Mouse (Mus musculus) forebrain, embryonic 16.5 days (tissue): Measurements from ENCODE around the gene Bag2. TPM values are rescaled to one million over a fixed set of nuclear protein-coding genes. Genes with fewer than 3 reads are reported as not detected.

Experiments
- ATAC-seq: fragments of 200-750 bp; cut with Nextera tagmentation; 2 replicates; pipeline ENCODE4 v1.8.0; 2017; ENCODE audit warnings: mild to moderate bottlenecking, moderate library complexity
- H3K27ac ChIP-seq: fragments of 300-500 bp; sonication (generic); 2 replicates; pipeline ENCODE4 v1.5.1; 2014; ENCODE audit warnings: low read length, control low read depth
- H3K27me3 ChIP-seq: fragments of 300-500 bp; sonication (generic); replicated peaks from 2 replicates; pipeline ENCODE4 v1.6.1; 2014; ENCODE audit warnings: low read length; ENCODE audit not compliant: control insufficient read depth, insufficient read depth
- H3K36me3 ChIP-seq: fragments of 300-500 bp; sonication (generic); 2 replicates; pipeline ENCODE4 v1.6.1; 2014; ENCODE audit not compliant: control insufficient read depth, insufficient read depth
- H3K4me1 ChIP-seq: fragments of 300-500 bp; sonication (generic); replicated peaks from 2 replicates; pipeline ENCODE4 v1.6.1; 2014; ENCODE audit warnings: low read length; ENCODE audit not compliant: control insufficient read depth, insufficient read depth
- H3K4me2 ChIP-seq: fragments of 300-500 bp; sonication (generic); 2 replicates; pipeline ENCODE4 v1.6.1; 2014; ENCODE audit warnings: mild to moderate bottlenecking, low read length, control low read depth
- H3K4me3 ChIP-seq: fragments of 300-500 bp; sonication (generic); replicated peaks from 2 replicates; pipeline ENCODE4 v1.5.1; 2014; ENCODE audit warnings: mild to moderate bottlenecking, low read length, control low read depth
- H3K9ac ChIP-seq: fragments of 300-500 bp; sonication (generic); replicated peaks from 2 replicates; pipeline ENCODE4 v1.6.1; 2014; ENCODE audit warnings: low read depth, low read length, control low read depth
- H3K9me3 ChIP-seq: fragments of 300-500 bp; sonication (generic); 2 replicates; pipeline ENCODE4 v1.6.1; 2016; ENCODE audit warnings: low read length; ENCODE audit not compliant: control insufficient read depth
- WGBS: fragments of 180-500 bp; shearing (Covaris S2); extraction: QIAGEN DNeasy Blood & Tissue Kit; methylation state at CpG from one replicate; pipeline ENCODE4 v1.1.7; 2014; 5-methylcytosine and 5-hydroxymethylcytosine counted together
- polyA plus RNA-seq: library from polyadenylated mRNA; unstranded; fragments of >200 nt; fragmentation: Nextera tagmentation; extraction: Ambion mirVana; gene quantifications from 2 replicates; pipeline ENCODE4 v1.2.1, GENCODE M21; 2015

The Bag2 gene
- polyA plus RNA-seq = 25.9 and 27.7 TPM in 2 replicates

DNA sequence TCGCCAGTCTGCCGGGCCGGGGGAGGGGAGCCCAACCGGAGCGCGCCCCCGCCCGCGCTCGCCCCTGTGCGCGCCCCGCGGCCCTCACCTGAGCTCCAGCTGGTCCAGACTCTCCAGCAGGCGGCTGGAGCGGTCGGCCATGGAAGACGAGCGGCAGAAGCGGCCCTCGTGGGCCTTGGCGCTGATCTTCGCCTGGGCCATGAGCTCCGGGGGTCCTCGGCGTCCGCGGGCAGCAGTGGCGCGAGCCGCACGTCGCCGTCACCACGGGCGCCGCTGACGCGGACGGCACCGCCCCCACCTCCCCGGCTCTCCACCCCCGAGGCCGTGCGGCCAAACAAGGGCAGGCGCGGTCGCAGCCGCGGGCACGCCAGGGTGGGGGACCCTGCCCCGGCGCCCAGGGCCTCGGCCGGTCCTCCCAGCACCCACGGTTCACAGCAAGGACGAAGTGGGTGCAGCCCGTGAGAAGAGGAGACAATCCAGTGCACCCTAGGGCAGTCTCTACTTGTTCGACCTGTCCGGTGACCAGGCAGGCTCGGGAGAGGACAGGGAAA lies at the start of gene Bag2:
Gene Bag2 (minus strand): TSS at position 305 of the 551 bp plus-strand sequence.
- peak within 1 kb of the TSS; percentile 95 for H3K4me2 ChIP-seq
- ATAC-seq = peak; percentile 83
- H3K4me1 ChIP-seq = peaks cover 22% of the 10 kb centered on the region
- no peaks in the 10 kb centered on the region for H3K36me3 ChIP-seq
- WGBS = under 1% methylated on average over 58 of the region's 61 CpGs
- no peaks in the 10 kb centered on the region for H3K27me3 ChIP-seq
- no peak within 1 kb of the TSS for H3K27ac ChIP-seq
- peak within 1 kb of the TSS; percentile 86 for H3K9ac ChIP-seq
- H3K9me3 ChIP-seq = no peaks in the 10 kb centered on the region
- H3K4me3 ChIP-seq = peak within 1 kb of the TSS; percentile 80

DNA sequence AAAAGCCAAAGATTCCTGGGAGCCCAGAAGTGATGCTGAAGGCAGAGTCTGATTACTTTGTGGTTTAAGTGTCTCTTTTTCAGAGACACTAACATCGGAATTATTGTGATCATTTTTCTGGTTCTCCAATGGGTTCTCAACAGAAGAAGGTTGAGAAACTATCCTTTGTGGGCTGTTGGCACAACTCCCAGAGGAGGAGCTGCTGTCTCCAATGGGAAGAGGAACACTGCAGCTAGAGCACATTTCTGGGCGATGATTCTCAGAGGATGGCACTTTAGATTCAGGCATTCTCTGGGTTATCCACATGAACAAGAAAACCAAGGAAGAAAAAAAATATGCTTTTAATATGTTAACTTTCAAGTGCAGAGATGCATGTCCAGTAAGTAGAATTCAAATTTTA lies 45.7 kb upstream of the Bag2 start:
- Histone ChIP-seq H3K27ac (no peak overlapping the region), H3K27me3 (no peaks in the 10 kb centered on the region), H3K4me1 (no peaks in the 10 kb centered on the region), H3K9me3 (no peaks in the 10 kb centered on the region), H3K9ac (no peak overlapping the region), H3K4me2 (no peak overlapping the region), H3K36me3 (peaks cover 43% of the 10 kb centered on the region), H3K4me3 (no peak overlapping the region)
- WGBS = 100% methylated on average over 2 of the region's 2 CpGs
- ATAC-seq = no peak

DNA sequence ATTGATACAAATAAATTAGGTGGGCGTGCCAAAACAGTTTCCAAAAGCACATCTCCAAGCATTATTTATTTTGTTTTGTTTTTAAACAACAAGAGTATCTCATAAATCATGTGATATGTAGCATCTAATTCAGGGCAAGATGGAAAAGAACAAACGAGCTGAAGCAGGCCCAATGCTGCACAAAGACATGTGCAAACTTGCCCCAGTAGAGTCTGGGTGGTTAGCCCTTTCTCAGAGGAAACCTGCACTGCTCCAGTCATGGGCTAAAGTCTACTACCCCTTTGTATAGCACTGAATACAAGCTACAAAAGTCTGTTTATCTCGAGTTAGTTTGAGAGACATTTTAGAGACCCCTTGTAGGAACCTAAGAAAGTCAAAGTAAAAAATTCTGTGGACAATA lies 42.0 kb upstream of the Bag2 start:
- WGBS = 79% methylated on average over 3 of the region's 3 CpGs
- Histone ChIP-seq H3K4me1 (no peaks in the 10 kb centered on the region), H3K9me3 (no peaks in the 10 kb centered on the region), H3K27ac (no peak overlapping the region), H3K9ac (no peak overlapping the region), H3K27me3 (no peaks in the 10 kb centered on the region), H3K36me3 (peaks cover 38% of the 10 kb centered on the region), H3K4me2 (no peak overlapping the region), H3K4me3 (no peak overlapping the region)
- no peak for ATAC-seq

DNA sequence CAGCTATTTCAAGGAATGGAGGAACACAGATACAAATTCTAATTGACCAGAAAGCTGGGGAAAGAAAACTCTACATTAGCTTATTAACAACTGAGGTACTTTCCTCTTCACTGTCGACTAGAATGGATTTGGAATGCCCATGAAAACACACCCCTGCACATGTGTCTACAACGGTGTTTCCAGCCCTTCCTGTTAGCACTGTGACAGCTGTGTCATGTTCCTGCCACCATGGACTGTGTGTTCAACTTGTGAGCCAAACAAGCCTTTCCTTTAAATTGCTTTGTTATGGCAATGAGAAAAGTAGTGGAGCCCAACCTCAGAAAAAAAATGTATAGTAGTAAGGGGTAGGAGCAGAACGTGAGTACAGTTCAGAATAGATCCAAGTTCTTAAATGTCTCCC lies 30.9 kb upstream of the Bag2 start:
- H3K4me2 ChIP-seq = no peak overlapping the region

DNA sequence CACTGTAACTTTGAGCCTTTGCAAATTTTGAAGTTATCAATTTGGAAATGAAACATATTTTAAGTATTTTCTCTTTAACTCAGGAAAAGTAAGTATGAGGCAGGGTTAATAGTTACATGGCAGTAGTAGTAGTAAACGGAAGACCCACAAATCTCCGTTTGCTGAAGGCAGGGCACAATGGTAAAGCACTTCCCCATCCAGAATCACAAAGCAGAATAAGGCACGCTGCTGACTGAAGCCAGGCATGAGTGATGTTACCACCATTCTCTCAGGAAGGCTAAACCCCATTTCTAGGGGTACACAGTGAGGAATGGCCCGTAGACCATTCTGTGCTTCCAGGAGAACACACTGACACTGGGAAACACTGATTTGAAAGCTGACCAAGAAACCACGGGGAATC lies 30.5 kb upstream of the Bag2 start:
- no peak for ATAC-seq
- 81% methylated on average over 5 of the region's 5 CpGs for WGBS

More for the DNA sequence above, 30.9 kb upstream of the Bag2 start:
- no peaks in the 10 kb centered on the region for H3K9me3 ChIP-seq
- no peaks in the 10 kb centered on the region for H3K4me1 ChIP-seq
- WGBS = 46% methylated on average over 3 of the region's 3 CpGs
- no peak for ATAC-seq
- H3K4me3 ChIP-seq = no peak overlapping the region
- H3K27me3 ChIP-seq = no peaks in the 10 kb centered on the region
- peaks cover 5% of the 10 kb centered on the region for H3K36me3 ChIP-seq
- no peak overlapping the region for H3K9ac ChIP-seq
- no peak overlapping the region for H3K27ac ChIP-seq

DNA sequence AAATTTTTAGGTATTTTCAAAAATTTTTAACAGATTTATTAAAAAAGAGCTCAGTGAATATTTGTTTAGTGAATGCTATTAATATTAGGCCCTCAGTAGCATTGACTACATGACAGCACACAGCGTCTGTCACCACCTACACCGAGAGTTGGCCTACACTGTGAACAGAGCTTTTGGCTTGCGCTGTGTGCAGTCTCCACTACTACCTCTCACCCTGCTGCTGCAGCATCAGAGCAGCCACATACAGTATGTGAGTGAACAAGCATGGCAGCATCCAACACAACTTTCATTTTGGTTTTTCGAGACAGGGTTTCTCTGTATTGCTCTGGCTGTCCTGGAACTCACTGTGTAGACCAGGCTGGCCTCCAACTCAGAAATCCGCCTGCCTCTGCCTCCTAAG lies 27.0 kb upstream of the Bag2 start:
- Histone ChIP-seq H3K4me2 (no peak overlapping the region), H3K4me1 (no peaks in the 10 kb centered on the region), H3K9ac (no peak overlapping the region), H3K36me3 (peaks cover 7% of the 10 kb centered on the region), H3K27me3 (no peaks in the 10 kb centered on the region), H3K27ac (no peak overlapping the region), H3K9me3 (no peaks in the 10 kb centered on the region), H3K4me3 (no peak overlapping the region)
- WGBS = 96% methylated on average over 5 of the region's 5 CpGs
- ATAC-seq = no peak

More for the DNA sequence above, 30.5 kb upstream of the Bag2 start:
- Histone ChIP-seq H3K9ac (no peak overlapping the region), H3K4me3 (no peak overlapping the region), H3K36me3 (peaks cover 7% of the 10 kb centered on the region), H3K4me1 (no peaks in the 10 kb centered on the region), H3K9me3 (no peaks in the 10 kb centered on the region), H3K27ac (no peak overlapping the region), H3K27me3 (no peaks in the 10 kb centered on the region), H3K4me2 (no peak overlapping the region)

DNA sequence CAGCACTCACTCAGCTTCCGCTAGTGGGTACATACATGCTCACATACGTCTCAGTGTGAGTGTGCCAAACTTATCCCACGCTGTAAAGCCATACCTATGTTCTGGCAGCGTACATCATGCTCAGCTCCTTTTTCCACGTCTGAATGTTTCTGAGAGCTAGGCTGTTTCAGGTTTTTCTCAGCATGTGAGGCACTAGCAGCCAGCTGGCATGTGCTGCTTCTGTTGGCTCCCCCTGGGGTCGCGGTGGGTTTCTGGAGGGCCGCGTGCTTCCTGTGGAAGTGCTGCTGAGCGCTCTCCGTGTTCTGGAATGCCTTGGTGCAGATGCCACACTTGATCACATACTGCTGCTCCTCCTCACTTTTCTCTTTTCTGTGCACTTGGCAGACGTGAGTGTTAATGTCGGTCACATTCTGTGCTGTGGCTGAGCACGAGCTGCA lies 18.6 kb upstream of the Bag2 start:
- 72% methylated on average over 14 of the region's 14 CpGs for WGBS
- no peak for ATAC-seq

DNA sequence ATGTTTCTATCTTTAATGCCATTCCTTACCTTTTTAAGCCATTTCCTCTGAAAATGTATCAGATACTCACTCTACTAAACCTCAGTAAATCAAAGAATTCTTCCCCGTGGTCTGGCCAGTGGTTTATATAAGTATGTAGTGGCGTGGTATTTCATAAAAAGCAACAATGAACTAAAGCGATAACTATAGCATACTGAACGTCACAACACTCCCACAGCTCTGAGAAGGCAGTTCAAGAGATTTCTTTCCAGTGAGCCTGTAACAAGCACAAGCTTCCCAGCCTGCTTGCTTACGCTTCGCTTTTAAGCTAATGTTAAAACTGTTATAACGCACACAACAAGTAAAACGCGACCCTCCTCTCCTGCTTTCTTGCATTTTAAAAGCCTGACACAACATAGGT lies 14.5 kb upstream of the Bag2 start:
- WGBS = 95% methylated on average over 9 of the region's 9 CpGs
- Histone ChIP-seq H3K27ac (no peak overlapping the region), H3K4me3 (no peak overlapping the region), H3K27me3 (no peaks in the 10 kb centered on the region), H3K9me3 (no peaks in the 10 kb centered on the region), H3K4me2 (no peak overlapping the region), H3K9ac (no peak overlapping the region), H3K4me1 (no peaks in the 10 kb centered on the region), H3K36me3 (peaks cover 19% of the 10 kb centered on the region)
- ATAC-seq = no peak

More for the DNA sequence above, 18.6 kb upstream of the Bag2 start:
- Histone ChIP-seq H3K4me1 (no peaks in the 10 kb centered on the region), H3K4me3 (no peak overlapping the region), H3K4me2 (no peak overlapping the region), H3K27me3 (no peaks in the 10 kb centered on the region), H3K36me3 (peaks cover 2% of the 10 kb centered on the region), H3K9me3 (no peaks in the 10 kb centered on the region), H3K27ac (no peak overlapping the region), H3K9ac (no peak overlapping the region)

DNA sequence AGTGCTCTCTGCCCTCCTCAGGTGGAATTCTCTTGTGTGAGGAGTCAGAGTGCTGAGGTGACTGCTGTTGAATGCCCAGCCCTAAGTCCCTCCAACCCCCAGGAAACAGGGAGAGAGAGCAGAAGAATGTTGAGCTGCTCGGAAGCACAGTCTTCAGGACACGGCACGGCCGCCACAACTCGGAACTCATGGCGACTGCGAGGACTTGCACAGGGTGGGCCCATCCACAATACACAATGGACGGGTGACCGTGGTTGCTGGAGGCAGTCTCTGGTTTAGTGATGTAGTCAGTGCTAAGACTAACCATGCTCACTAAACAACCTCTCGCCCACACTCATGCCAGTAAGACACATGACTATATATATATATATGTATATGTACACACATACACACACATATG lies 14.0 kb upstream of the Bag2 start:
- Histone ChIP-seq H3K9me3 (no peaks in the 10 kb centered on the region), H3K4me3 (no peak overlapping the region), H3K36me3 (peaks cover 17% of the 10 kb centered on the region), H3K4me2 (no peak overlapping the region), H3K4me1 (no peaks in the 10 kb centered on the region), H3K9ac (no peak overlapping the region), H3K27me3 (no peaks in the 10 kb centered on the region), H3K27ac (no peak overlapping the region)
- WGBS = 92% methylated on average over 10 of the region's 10 CpGs
- no peak for ATAC-seq

DNA sequence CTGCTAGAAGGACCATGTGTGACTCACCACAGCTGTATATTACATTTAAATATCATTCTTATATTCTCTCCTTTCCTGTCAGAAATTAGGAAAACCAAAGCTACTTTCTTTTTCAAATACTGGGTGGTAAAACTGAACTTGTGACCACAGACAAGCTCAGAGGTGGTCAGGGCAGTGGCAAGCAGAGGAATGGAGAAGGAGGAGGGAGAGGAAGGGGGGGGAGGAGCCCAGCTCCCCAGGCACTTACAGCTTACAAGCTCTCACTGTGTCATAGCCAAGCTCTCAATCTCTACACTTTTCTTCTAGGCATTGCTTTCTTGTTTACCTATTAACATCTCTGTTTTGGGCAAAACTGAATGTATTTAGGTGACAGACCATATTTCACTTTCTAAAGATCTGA lies 11.2 kb upstream of the Bag2 start:
- ATAC-seq = no peak
- Histone ChIP-seq H3K27ac (no peak overlapping the region), H3K27me3 (no peaks in the 10 kb centered on the region), H3K4me1 (no peaks in the 10 kb centered on the region), H3K4me3 (no peak overlapping the region), H3K36me3 (peaks cover 17% of the 10 kb centered on the region), H3K9me3 (no peaks in the 10 kb centered on the region), H3K9ac (no peak overlapping the region), H3K4me2 (no peak overlapping the region)
